Mouse (Mus musculus): ENCODE results near the gene Ror1.

- no peak for TF ChIP-seq CTCF (IDR thresholded peaks at IDR 0.05; ENCODE audit: insufficient read depth, low read length)
- TF ChIP-seq POLR2A (IDR thresholded peaks at IDR 0.05; ENCODE audit: borderline replicate concordance, extremely low read depth, low read depth, low read length) = no peak
These were observed 351.3 kb downstream of the Ror1 start for GRCm38 (mm10) chr4:100446897-100447296.

Measured in lung, adult 2 months (tissue).